Mouse (Mus musculus) limb, embryonic 13.5 days (tissue): Measurements from ENCODE around the gene Slc25a42. TPM values are rescaled to one million over a fixed set of nuclear protein-coding genes. Genes with fewer than 3 reads are reported as not detected.
"Not testable (repeated sequence)": the region's sequence is repeated elsewhere in the genome, so short reads cannot be mapped to it uniquely, and the experiment has no call there.

Experiments
- ATAC-seq: fragments of 200-750 bp; cut with Nextera tagmentation; 2 replicates; pipeline ENCODE4 v1.8.0; 2017; ENCODE audit warnings: low read depth, moderate number of reproducible peaks, moderate TSS enrichment; ENCODE audit not compliant: low FRiP score
- H3K27ac ChIP-seq: fragments of 300-500 bp; sonication (generic); 2 replicates; pipeline ENCODE4 v1.5.1; 2015; ENCODE audit warnings: inconsistent platforms, mild to moderate bottlenecking, moderate library complexity
- H3K27me3 ChIP-seq: fragments of 300-500 bp; sonication (generic); 2 replicates; pipeline ENCODE4 v1.6.1; 2015; ENCODE audit warnings: mild to moderate bottlenecking, inconsistent platforms
- H3K36me3 ChIP-seq: fragments of 300-500 bp; sonication (generic); 2 replicates; pipeline ENCODE4 v1.6.1; 2015; ENCODE audit warnings: inconsistent platforms, mild to moderate bottlenecking, moderate library complexity
- H3K4me1 ChIP-seq: fragments of 300-500 bp; sonication (generic); 2 replicates; pipeline ENCODE4 v1.6.1; 2015; ENCODE audit warnings: inconsistent platforms
- H3K4me2 ChIP-seq: fragments of 300-500 bp; sonication (generic); replicated peaks from 2 replicates; pipeline ENCODE4 v1.6.1; 2015; ENCODE audit warnings: inconsistent platforms, mild to moderate bottlenecking, moderate library complexity
- H3K4me3 ChIP-seq: fragments of 300-500 bp; sonication (generic); 2 replicates; pipeline ENCODE4 v1.5.1; 2015; ENCODE audit warnings: moderate library complexity, mild to moderate bottlenecking, inconsistent platforms
- H3K9ac ChIP-seq: fragments of 300-500 bp; sonication (generic); 2 replicates; pipeline ENCODE4 v1.6.1; 2015; ENCODE audit warnings: mild to moderate bottlenecking, inconsistent platforms
- H3K9me3 ChIP-seq: fragments of 300-500 bp; sonication (generic); 2 replicates; pipeline ENCODE4 v1.6.1; 2016; ENCODE audit warnings: inconsistent platforms
- WGBS: fragments of 180-500 bp; shearing (Covaris S2); methylation state at CpG from one replicate; pipeline ENCODE4 v1.1.7; 2015; 5-methylcytosine and 5-hydroxymethylcytosine counted together
- polyA plus RNA-seq: library from polyadenylated mRNA; unstranded; fragments of >200 nt; fragmentation: Nextera tagmentation; extraction: Ambion mirVana; gene quantifications from 2 replicates; pipeline ENCODE4 v1.2.1, GENCODE M21; 2015

The Slc25a42 gene
- polyA plus RNA-seq, 1 experiment from 2014 or later = 4.6 TPM

- Histone ChIP-seq H3K36me3 (peaks cover 38% of the 10 kb centered on the region), H3K4me2 (no peak overlapping the region), H3K4me1 (peaks cover 21% of the 10 kb centered on the region), H3K27ac (no peak overlapping the region), H3K9me3 (no peaks in the 10 kb centered on the region), H3K27me3 (no peaks in the 10 kb centered on the region), H3K4me3 (no peak overlapping the region), H3K9ac (no peak overlapping the region)
- WGBS = 91% methylated on average over 9 of the region's 9 CpGs
- ATAC-seq = no peak
These were observed 18.7 kb upstream of the Slc25a42 start for GRCm38 (mm10) chr8:70230837-70231236.

- Histone ChIP-seq H3K9me3 (no peaks in the 10 kb centered on the region), H3K4me2 (no peak overlapping the region), H3K27me3 (no peaks in the 10 kb centered on the region), H3K4me3 (no peak overlapping the region), H3K4me1 (peaks cover 4% of the 10 kb centered on the region; the same call in 1 of the 2 replicates), H3K27ac (no peak overlapping the region), H3K9ac (no peak overlapping the region), H3K36me3 (peaks cover 67% of the 10 kb centered on the region)
- no peak for ATAC-seq
- WGBS = 69% methylated on average over 4 of the region's 4 CpGs
These were observed 15.9 kb upstream of the Slc25a42 start for GRCm38 (mm10) chr8:70227997-70228396.

- H3K27ac ChIP-seq = no peak overlapping the region
- peaks cover 8% of the 10 kb centered on the region for H3K4me1 ChIP-seq
- no peak overlapping the region for H3K4me2 ChIP-seq
- 53% methylated on average over 6 of the region's 6 CpGs for WGBS
- H3K36me3 ChIP-seq = peaks cover 57% of the 10 kb centered on the region
- no peaks in the 10 kb centered on the region for H3K9me3 ChIP-seq
- no peak overlapping the region for H3K4me3 ChIP-seq
- no peak for ATAC-seq
- H3K9ac ChIP-seq = no peak overlapping the region
- no peaks in the 10 kb centered on the region for H3K27me3 ChIP-seq
These were observed 11.2 kb upstream of the Slc25a42 start for GRCm38 (mm10) chr8:70223341-70223740.

- no peak overlapping the region for H3K4me2 ChIP-seq
- peaks cover 8% of the 10 kb centered on the region for H3K4me1 ChIP-seq
- no peaks in the 10 kb centered on the region for H3K27me3 ChIP-seq
- no peak overlapping the region for H3K4me3 ChIP-seq
- no peaks in the 10 kb centered on the region for H3K9me3 ChIP-seq
- WGBS = 90% methylated on average over 12 of the region's 12 CpGs
- H3K27ac ChIP-seq = no peak overlapping the region
- no peak overlapping the region for H3K9ac ChIP-seq
- H3K36me3 ChIP-seq = peaks cover 47% of the 10 kb centered on the region
- no peak for ATAC-seq
These were observed 9.9 kb upstream of the Slc25a42 start for GRCm38 (mm10) chr8:70222041-70222440.

GRCm38 (mm10) chr8:70220911-70221310 is 8.8 kb upstream of the Slc25a42 start:
- Histone ChIP-seq H3K4me1 (peaks cover 8% of the 10 kb centered on the region), H3K27me3 (no peaks in the 10 kb centered on the region), H3K4me3 (no peak overlapping the region), H3K9ac (no peak overlapping the region), H3K27ac (no peak overlapping the region), H3K4me2 (no peak overlapping the region), H3K36me3 (peaks cover 46% of the 10 kb centered on the region), H3K9me3 (no peaks in the 10 kb centered on the region)
- no peak for ATAC-seq
- 92% methylated on average over 3 of the region's 3 CpGs for WGBS

GRCm38 (mm10) chr8:70220236-70220840 is 8.2 kb upstream of the Slc25a42 start:
- Histone ChIP-seq H3K27me3 (no peaks in the 10 kb centered on the region), H3K9me3 (no peaks in the 10 kb centered on the region), H3K4me2 (no peak overlapping the region), H3K4me3 (no peak overlapping the region), H3K9ac (no peak overlapping the region), H3K36me3 (peaks cover 41% of the 10 kb centered on the region), H3K4me1 (peaks cover 8% of the 10 kb centered on the region), H3K27ac (no peak overlapping the region)
- WGBS = 68% methylated on average over 8 of the region's 8 CpGs
- no peak for ATAC-seq

GRCm38 (mm10) chr8:70219107-70219684 is 7.1 kb upstream of the Slc25a42 start:
- no peak overlapping the region for H3K27ac ChIP-seq
- H3K4me2 ChIP-seq = no peak overlapping the region
- H3K27me3 ChIP-seq = no peaks in the 10 kb centered on the region
- peaks cover 29% of the 10 kb centered on the region for H3K36me3 ChIP-seq
- H3K9me3 ChIP-seq = no peaks in the 10 kb centered on the region
- H3K4me1 ChIP-seq = peaks cover 8% of the 10 kb centered on the region
- H3K4me3 ChIP-seq = no peak overlapping the region
- H3K9ac ChIP-seq = 0 out of 2 replicates have a peak overlapping the region, but pooled peaks have one; percentile 40
- no peak for ATAC-seq
- WGBS = 43% methylated on average over 5 of the region's 5 CpGs

- H3K27me3 ChIP-seq = no peaks in the 10 kb centered on the region
- H3K36me3 ChIP-seq = peaks cover 12% of the 10 kb centered on the region
- no peak for ATAC-seq
- H3K4me2 ChIP-seq = no peak overlapping the region
- H3K9ac ChIP-seq = no peak overlapping the region
- H3K27ac ChIP-seq = no peak overlapping the region
- no peak overlapping the region for H3K4me3 ChIP-seq
- peaks cover 12% of the 10 kb centered on the region for H3K4me1 ChIP-seq
- H3K9me3 ChIP-seq = no peaks in the 10 kb centered on the region
These were observed 5.3 kb upstream of the Slc25a42 start for GRCm38 (mm10) chr8:70217441-70217840.

GRCm38 (mm10) chr8:70216566-70216965 is 4.5 kb upstream of the Slc25a42 start:
- Histone ChIP-seq H3K27ac (no peak overlapping the region), H3K9ac (no peak overlapping the region), H3K4me3 (no peak overlapping the region), H3K4me2 (no peak overlapping the region), H3K36me3 (peaks cover 3% of the 10 kb centered on the region), H3K27me3 (no peaks in the 10 kb centered on the region), H3K4me1 (peaks cover 12% of the 10 kb centered on the region), H3K9me3 (no peaks in the 10 kb centered on the region)
- ATAC-seq = no peak
- 69% methylated on average over 1 of the region's 1 CpGs for WGBS

- H3K4me3 ChIP-seq, H3K36me3 ChIP-seq, H3K9ac ChIP-seq, H3K27ac ChIP-seq, H3K9me3 ChIP-seq, H3K27me3 ChIP-seq, ATAC-seq, H3K4me2 ChIP-seq: not testable (repeated sequence)
- H3K4me1 ChIP-seq = peaks cover 12% of the 10 kb centered on the region
- WGBS = 67% methylated on average over 3 of the region's 3 CpGs
These were observed 4.1 kb upstream of the Slc25a42 start for GRCm38 (mm10) chr8:70216161-70216560.

- no peaks in the 10 kb centered on the region for H3K36me3 ChIP-seq
- H3K4me2 ChIP-seq = no peak overlapping the region
- peaks cover 23% of the 10 kb centered on the region for H3K4me1 ChIP-seq
- H3K27ac ChIP-seq = no peak overlapping the region
- WGBS = 71% methylated on average over 5 of the region's 5 CpGs
- no peak overlapping the region for H3K4me3 ChIP-seq
- H3K9me3 ChIP-seq = no peaks in the 10 kb centered on the region
- no peak for ATAC-seq
- no peak overlapping the region for H3K9ac ChIP-seq
- H3K27me3 ChIP-seq = peaks cover 11% of the 10 kb centered on the region; the same call in 1 of the 2 replicates
These were observed 3.0 kb upstream of the Slc25a42 start for GRCm38 (mm10) chr8:70215092-70215491.

GRCm38 (mm10) chr8:70214411-70214810 is 2.3 kb upstream of the Slc25a42 start:
- H3K9ac ChIP-seq = no peak overlapping the region
- no peak for ATAC-seq
- H3K27me3 ChIP-seq = peaks cover 11% of the 10 kb centered on the region; the same call in 1 of the 2 replicates
- H3K9me3 ChIP-seq = no peaks in the 10 kb centered on the region
- no peaks in the 10 kb centered on the region for H3K36me3 ChIP-seq
- H3K4me3 ChIP-seq = no peak overlapping the region
- no peak overlapping the region for H3K4me2 ChIP-seq
- H3K4me1 ChIP-seq = peaks cover 19% of the 10 kb centered on the region
- WGBS = 64% methylated on average over 3 of the region's 3 CpGs
- no peak overlapping the region for H3K27ac ChIP-seq

GRCm38 (mm10) chr8:70211726-70212111 is 386 bp downstream of the Slc25a42 start:
- Histone ChIP-seq H3K9me3 (no peaks in the 10 kb centered on the region), H3K27ac (no peak overlapping the region), H3K4me3 (peak overlapping the region; percentile 62), H3K27me3 (peaks cover 11% of the 10 kb centered on the region; the same call in 1 of the 2 replicates), H3K9ac (peak overlapping the region; percentile 75), H3K36me3 (no peaks in the 10 kb centered on the region), H3K4me2 (peak overlapping the region; percentile 98), H3K4me1 (peaks cover 16% of the 10 kb centered on the region)
- ATAC-seq = no peak
- WGBS = 1% methylated on average over 31 of the region's 31 CpGs
